Mouse (Mus musculus): ENCODE results near the gene Rprd1b. TPM values are rescaled to one million over a fixed set of nuclear protein-coding genes. Genes with fewer than 3 reads are reported as not detected.
"Not testable (repeated sequence)": the region's sequence is repeated elsewhere in the genome, so short reads cannot be mapped to it uniquely, and the experiment has no call there.

Gene Rprd1b
- total RNA-seq, 2 experiments from 2014 or later = 28.5 to 31.0 TPM

GRCm38 (mm10) chr2:158039662-158040061 is 11.4 kb downstream of the Rprd1b start:
- DNase-seq (ENCODE audit: low spot score in 2 of 2) = no peak

- no peak for DNase-seq (ENCODE audit: low spot score in 2 of 2)
Observed at GRCm38 (mm10) chr2:158040396-158040795, 12.1 kb downstream of the Rprd1b start.

DNA sequence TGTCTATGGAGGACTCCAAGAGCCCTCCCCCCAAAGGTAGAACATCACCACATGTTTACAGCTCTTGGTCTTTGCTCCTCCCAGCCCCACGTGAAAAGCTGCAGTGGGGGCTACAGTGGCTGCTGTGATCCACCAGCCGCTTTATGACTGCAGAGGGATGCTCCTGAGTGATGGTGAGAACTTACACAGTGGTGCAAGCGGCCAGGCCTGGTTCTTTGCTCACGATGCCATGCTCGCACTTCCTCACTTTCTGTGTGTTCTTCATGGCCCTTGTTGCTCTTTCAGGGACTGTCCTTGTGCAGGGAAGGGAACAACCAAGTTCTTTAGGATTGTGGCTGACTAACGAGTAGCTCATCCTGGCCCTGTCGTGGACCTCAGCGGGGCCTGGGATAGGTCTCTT is 15.2 kb downstream of the Rprd1b start:
- no peak for DNase-seq (ENCODE audit: low spot score in 2 of 2)

DNA sequence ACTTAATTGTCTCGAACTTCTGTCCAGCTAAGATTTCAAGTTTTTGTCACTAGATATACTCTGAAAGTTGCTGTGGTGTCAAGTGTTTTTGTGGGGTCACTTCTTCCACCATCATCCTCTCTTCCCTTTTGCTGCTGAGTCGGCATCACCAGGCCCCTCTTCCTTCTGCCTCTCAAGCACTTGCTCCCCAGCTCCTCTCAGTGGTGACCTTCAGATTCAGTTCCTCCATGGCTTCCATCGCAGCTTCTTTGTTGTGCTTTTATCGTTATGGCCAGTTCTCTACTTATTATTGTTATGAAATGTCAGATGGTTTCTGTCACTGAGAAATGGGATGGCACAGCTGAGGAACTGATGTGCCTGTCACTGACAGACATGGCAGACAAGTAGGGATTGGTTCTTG is 17.9 kb downstream of the Rprd1b start:
- no peak for DNase-seq (ENCODE audit: low spot score in 2 of 2)

GRCm38 (mm10) chr2:158047903-158048302 is 19.6 kb downstream of the Rprd1b start:
- peak in 1 of 2 experiments; percentile 40 for DNase-seq (ENCODE audit: low spot score in 2 of 2)

- no peak for DNase-seq (ENCODE audit: low spot score in 2 of 2)
Observed at GRCm38 (mm10) chr2:158048718-158049117, 20.4 kb downstream of the Rprd1b start.

- no peak for DNase-seq (ENCODE audit: low spot score in 2 of 2)
Observed at GRCm38 (mm10) chr2:158050116-158050515, 21.8 kb downstream of the Rprd1b start.

DNA sequence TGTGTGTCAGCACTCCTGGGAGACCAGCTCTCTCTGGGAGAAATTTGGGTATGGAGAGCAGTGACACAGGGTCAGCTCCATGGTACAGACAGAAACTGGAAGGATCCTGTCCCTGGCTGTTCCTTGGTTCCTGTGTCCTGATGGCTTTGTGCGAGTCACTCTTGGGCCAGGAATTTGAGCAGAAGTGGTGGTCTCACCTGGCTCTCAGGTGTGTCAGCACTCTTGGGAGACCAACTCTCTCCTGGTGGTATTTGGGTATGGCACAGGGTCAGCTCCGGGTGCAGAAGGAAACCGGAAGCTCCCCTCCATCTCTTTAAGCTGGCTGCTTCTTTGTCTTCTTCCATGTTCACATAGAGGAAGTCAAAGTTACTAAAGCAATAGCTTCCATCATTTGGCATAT is 26.3 kb downstream of the Rprd1b start:
- DNase-seq (ENCODE audit: low spot score in 2 of 2) = no peak

DNA sequence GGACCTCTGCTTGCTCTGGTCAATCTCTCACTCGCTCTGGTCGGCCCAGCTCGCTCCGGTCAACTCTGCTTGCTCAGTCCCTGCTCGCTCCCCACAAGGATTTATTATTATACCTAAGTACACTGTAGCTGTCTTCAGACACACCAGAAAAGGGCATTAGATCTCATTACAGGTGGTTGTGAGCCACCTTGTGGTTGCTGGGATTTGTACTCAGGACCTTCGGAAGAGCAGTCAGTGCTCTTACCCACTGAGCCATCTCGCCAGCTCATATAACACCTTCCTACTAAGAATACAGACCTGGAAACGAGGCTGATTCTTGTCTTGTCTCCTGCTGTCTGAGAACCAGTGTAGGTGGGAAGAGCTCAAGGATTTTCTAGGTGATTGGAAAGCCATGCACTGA is 27.1 kb downstream of the Rprd1b start:
- not testable (repeated sequence) for DNase-seq (ENCODE audit: low spot score in 2 of 2)

- no peak for DNase-seq (ENCODE audit: low spot score in 2 of 2)
Observed at GRCm38 (mm10) chr2:158057030-158057429, 28.7 kb downstream of the Rprd1b start.

DNA sequence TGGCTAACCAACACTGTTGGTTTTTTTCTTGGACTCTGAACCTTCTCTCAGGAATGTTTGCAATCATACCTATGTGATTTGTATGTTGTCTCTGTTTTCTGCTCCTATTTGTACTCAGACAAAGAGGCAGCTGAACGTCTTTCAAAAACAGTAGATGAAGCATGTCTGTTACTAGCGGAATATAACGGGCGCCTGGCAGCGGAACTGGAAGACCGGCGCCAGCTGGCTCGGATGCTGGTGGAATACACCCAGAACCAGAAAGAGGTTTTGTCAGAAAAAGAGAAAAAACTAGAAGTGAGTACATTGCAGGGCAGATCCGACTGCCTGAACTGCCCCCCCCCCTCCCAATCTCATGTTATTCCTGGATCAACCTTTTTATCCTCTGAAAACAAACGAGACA is 30.2 kb downstream of the Rprd1b start:
- DNase-seq (ENCODE audit: low spot score in 2 of 2) = peak; percentile 79 to 91

- DNase-seq (ENCODE audit: low spot score in 2 of 2) = no peak
Observed at GRCm38 (mm10) chr2:158059666-158060105, 31.4 kb downstream of the Rprd1b start.

- no peak for DNase-seq (ENCODE audit: low spot score in 2 of 2)
Observed at GRCm38 (mm10) chr2:158063036-158063435, 34.7 kb downstream of the Rprd1b start.

DNA sequence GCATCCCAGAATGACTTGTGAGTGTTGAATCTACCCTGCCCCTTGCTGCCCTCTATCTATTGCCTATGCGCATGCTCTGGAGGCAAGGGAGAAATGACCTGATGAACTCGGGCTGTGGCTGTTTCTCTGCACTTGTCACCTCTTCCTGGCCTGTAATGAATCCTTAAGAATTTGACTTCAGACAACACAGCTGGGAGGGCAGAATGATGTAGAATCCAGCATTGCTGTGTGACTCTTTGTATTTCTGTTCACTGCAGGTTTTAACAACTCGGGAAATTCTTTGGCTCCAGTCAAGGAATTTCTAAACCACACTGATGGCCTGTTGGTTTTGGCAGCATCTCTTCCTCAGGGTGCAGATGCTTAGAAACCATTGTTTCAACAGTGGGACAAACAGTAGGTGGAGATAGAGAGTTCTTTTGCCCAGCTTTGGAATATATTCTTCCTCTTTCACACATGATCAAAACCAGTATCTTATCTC is 36.3 kb downstream of the Rprd1b start:
- peak in 1 of 2 experiments; percentile 43 for DNase-seq (ENCODE audit: low spot score in 2 of 2)

- DNase-seq (ENCODE audit: low spot score in 2 of 2) = no peak
Observed at GRCm38 (mm10) chr2:158065064-158065463, 36.8 kb downstream of the Rprd1b start.

GRCm38 (mm10) chr2:158066456-158066855 is 38.2 kb downstream of the Rprd1b start:
- no peak for DNase-seq (ENCODE audit: low spot score in 2 of 2)

GRCm38 (mm10) chr2:158067260-158067824 is 39.0 kb downstream of the Rprd1b start:
- DNase-seq (ENCODE audit: low spot score in 2 of 2) = no peak

- no peak for DNase-seq (ENCODE audit: low spot score in 2 of 2)
Observed at GRCm38 (mm10) chr2:158068444-158068971, 40.2 kb downstream of the Rprd1b start.

GRCm38 (mm10) chr2:158070885-158071632 is 42.8 kb downstream of the Rprd1b start:
- DNase-seq (ENCODE audit: low spot score in 2 of 2) = no peak

- DNase-seq (ENCODE audit: low spot score in 2 of 2) = no peak
Observed at GRCm38 (mm10) chr2:158071633-158071995, 43.3 kb downstream of the Rprd1b start.

- no peak for DNase-seq (ENCODE audit: low spot score in 2 of 2)
Observed at GRCm38 (mm10) chr2:158074835-158075234, 46.5 kb downstream of the Rprd1b start.

DNA sequence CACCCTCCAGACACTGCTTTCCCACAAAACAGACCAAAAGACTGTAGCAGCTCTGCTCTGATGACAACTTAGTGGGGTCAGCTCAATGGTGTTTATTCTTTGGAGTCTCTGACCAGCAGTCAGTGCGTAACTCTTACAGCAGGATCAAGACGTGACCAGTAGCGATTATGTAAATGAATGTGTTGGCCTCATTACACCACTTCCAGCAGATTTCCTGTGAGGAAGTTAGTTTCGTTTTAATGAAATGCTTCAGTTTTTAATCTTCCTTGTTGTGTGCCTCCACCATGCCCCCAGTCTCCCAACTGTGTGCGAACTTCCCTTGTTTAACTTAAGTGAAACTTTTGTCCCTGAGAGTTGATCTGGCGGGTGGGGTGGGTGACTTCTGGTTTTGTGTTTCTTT is 48.4 kb downstream of the Rprd1b start:
- DNase-seq (ENCODE audit: low spot score in 2 of 2) = no peak

DNA sequence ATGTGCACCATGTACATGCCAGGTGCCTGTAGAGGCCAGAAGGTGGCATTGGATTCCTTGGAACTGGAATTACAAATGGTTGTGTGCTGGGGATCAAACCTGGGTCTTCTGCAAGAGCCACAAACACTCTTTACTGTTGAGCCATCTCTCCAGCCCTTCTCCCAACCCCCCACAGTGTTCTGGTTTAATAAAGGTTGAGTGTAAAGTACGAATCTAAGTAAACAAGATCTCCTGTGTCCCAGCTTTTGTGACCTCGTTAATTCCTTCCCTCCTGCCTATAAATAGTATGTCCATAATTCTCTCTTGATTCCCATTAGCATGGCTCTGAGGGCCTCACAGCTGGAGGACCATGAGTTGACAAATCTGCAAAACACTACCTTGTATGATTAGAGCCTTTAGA is 49.7 kb downstream of the Rprd1b start:
- no peak for DNase-seq (ENCODE audit: low spot score in 2 of 2)

Measured in layer of hippocampus, postnatal 14 days (tissue).